Mouse (Mus musculus) c-Kit-negative CD71-positive TER-119-positive erythroid progenitor cells, embryonic 14.5 days (primary cell): ENCODE results near the gene Hps6.
"Not testable (repeated sequence)": the region's sequence is repeated elsewhere in the genome, so short reads cannot be mapped to it uniquely, and the experiment has no call there.

Experiments used
- DNase-seq: peaks from one replicate; pipeline ENCODE4 v3.0.0-alpha.2; 2013; ENCODE audit warnings: low read depth, low spot score

The Hps6 gene

GRCm38 (mm10) chr19:46003371-46004226 is at the start of gene Hps6:
Gene Hps6, plus strand, starts transcription at chr19:46003508.
- peak; percentile 72 for DNase-seq

GRCm38 (mm10) chr19:45956736-45957135 is 46.6 kb upstream of the Hps6 start:
- DNase-seq = no peak

GRCm38 (mm10) chr19:45960770-45961169 is 42.5 kb upstream of the Hps6 start:
- DNase-seq = no peak

GRCm38 (mm10) chr19:45984379-45984778 is 18.9 kb upstream of the Hps6 start:
- DNase-seq = no peak

- DNase-seq = no peak
Observed at GRCm38 (mm10) chr19:45988238-45988637, 15.1 kb upstream of the Hps6 start.

- no peak for DNase-seq
Observed at GRCm38 (mm10) chr19:45991171-45991570, 12.1 kb upstream of the Hps6 start.

- DNase-seq = not testable (repeated sequence)
Observed at GRCm38 (mm10) chr19:45993441-45993840, 9.9 kb upstream of the Hps6 start.

GRCm38 (mm10) chr19:45993981-45994737 is 9.1 kb upstream of the Hps6 start:
- DNase-seq = no peak

- DNase-seq = no peak
Observed at GRCm38 (mm10) chr19:45997365-45997764, 5.9 kb upstream of the Hps6 start.

GRCm38 (mm10) chr19:45997785-45998693 is 5.3 kb upstream of the Hps6 start, which contains the start of gene Armh3:
Gene Armh3, minus strand, starts transcription at chr19:45998488.
- peak; percentile 74 for DNase-seq

GRCm38 (mm10) chr19:45998694-45999217 is 4.6 kb upstream of the Hps6 start:
- DNase-seq = no peak

- DNase-seq = no peak
Observed at GRCm38 (mm10) chr19:45999378-45999777, 3.9 kb upstream of the Hps6 start.

GRCm38 (mm10) chr19:46002279-46002678 is 1.0 kb upstream of the Hps6 start:
- DNase-seq = no peak

GRCm38 (mm10) chr19:46004814-46005466 is 1.6 kb downstream of the Hps6 start:
- no peak for DNase-seq

GRCm38 (mm10) chr19:46005680-46006079 is 2.4 kb downstream of the Hps6 start:
- DNase-seq = no peak

- DNase-seq = peak; percentile 66
Observed at GRCm38 (mm10) chr19:46014572-46015178, 11.4 kb downstream of the Hps6 start.

GRCm38 (mm10) chr19:46016023-46016422 is 12.7 kb downstream of the Hps6 start:
- DNase-seq = no peak

- no peak for DNase-seq
Observed at GRCm38 (mm10) chr19:46024959-46025358, 21.7 kb downstream of the Hps6 start.

GRCm38 (mm10) chr19:46026567-46026966 is 23.3 kb downstream of the Hps6 start:
- DNase-seq = no peak

GRCm38 (mm10) chr19:46028747-46029320 is 25.5 kb downstream of the Hps6 start:
- no peak for DNase-seq
